Mouse (Mus musculus) cortical plate, adult 2 months (tissue): Measurements from ENCODE around the gene Oosp1.

Experiments
- CTCF ChIP-seq: fragments of 200-500 bp; IDR thresholded peaks from 2 replicates; pipeline ENCODE4 v1.5.1; 2011; ENCODE audit warnings: mild to moderate bottlenecking, control low read depth, low read length; ENCODE audit not compliant: insufficient read depth; ENCODE audit errors: extremely low read depth
- POLR2A ChIP-seq: fragments of 200-500 bp; IDR thresholded peaks from 2 replicates; pipeline ENCODE4 v1.6.1; 2011; ENCODE audit warnings: mild to moderate bottlenecking, low read length, control low read depth; ENCODE audit not compliant: insufficient read depth; ENCODE audit errors: extremely low read depth

DNA sequence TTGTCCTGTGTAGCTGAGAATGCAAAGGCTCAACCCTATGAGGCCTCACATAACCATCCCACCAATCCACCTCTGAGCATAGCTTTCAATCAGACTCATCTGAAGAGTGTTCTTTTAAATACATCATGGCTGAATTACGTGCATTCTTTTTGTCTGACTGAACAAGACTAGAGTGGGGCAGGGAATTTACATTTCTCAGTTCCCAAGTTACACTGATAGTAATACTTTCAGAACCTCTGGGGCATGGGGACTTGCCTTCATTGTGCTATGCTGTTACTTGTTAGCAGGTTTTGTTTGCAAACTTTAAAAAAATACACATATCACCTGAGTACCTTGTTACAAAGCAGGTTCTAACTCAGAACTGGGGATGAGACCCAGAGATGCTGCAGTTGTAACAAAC, 504 bp upstream of the Oosp1 start:
- no peak for TF ChIP-seq CTCF
- TF ChIP-seq POLR2A = no peak
